Mouse (Mus musculus) lung, adult 2 months (tissue): ENCODE results near the gene Phospho2.
"Not testable (repeated sequence)": the region's sequence is repeated elsewhere in the genome, so short reads cannot be mapped to it uniquely, and the experiment has no call there.

ENCODE experiments used
- CTCF ChIP-seq: fragments of 200-500 bp; IDR thresholded peaks from 2 replicates; pipeline ENCODE4 v1.5.1; 2011; ENCODE audit warnings: mild to moderate bottlenecking, low read length, control low read depth; ENCODE audit not compliant: insufficient read depth
- POLR2A ChIP-seq: fragments of 200-500 bp; IDR thresholded peaks from 2 replicates; pipeline ENCODE4 v1.6.1; 2011; ENCODE audit warnings: low read depth, mild to moderate bottlenecking, control low read depth, low read length, borderline replicate concordance; ENCODE audit errors: extremely low read depth

DNA sequence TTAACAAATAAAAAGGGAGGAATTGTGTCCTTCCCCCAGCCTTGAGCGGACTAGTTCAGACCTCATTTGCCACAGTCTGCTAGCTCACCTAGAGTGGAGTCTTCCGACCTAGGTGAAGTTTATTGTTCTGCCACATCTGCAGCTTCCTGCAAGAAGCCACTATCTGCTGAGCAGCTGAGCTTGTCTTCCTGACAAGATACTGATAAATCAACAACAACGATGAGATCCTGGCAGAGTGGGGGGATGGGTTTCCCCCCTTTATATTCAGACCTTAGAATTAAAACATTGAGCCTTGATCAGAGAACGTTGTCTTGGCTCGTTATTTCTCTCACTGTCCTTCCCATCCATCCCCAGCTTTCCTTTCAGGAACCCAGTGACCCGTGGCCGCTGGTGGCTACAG lies 21.9 kb downstream of the Phospho2 start:
- TF ChIP-seq POLR2A, CTCF: not testable (repeated sequence)
